Mouse (Mus musculus) embryonic facial prominence, embryonic 13.5 days (tissue): Measurements from ENCODE around the gene Gm3033. TPM values are rescaled to one million over a fixed set of nuclear protein-coding genes. Genes with fewer than 3 reads are reported as not detected.
"Not testable (repeated sequence)": the region's sequence is repeated elsewhere in the genome, so short reads cannot be mapped to it uniquely, and the experiment has no call there.

ENCODE experiments used
- ATAC-seq: fragments of 200-750 bp; cut with Nextera tagmentation; 2 replicates; pipeline ENCODE4 v1.8.0; 2017; ENCODE audit warnings: low read depth; ENCODE audit not compliant: insufficient number of reproducible peaks, insufficient read depth, low FRiP score, low TSS enrichment
- H3K27ac ChIP-seq: fragments of 300-500 bp; sonication (generic); 2 replicates; pipeline ENCODE4 v1.5.1; 2015; ENCODE audit warnings: moderate library complexity, mild to moderate bottlenecking, inconsistent platforms
- H3K27me3 ChIP-seq: fragments of 300-500 bp; sonication (generic); 2 replicates; pipeline ENCODE4 v1.6.1; 2015; ENCODE audit warnings: mild to moderate bottlenecking, inconsistent platforms
- H3K36me3 ChIP-seq: fragments of 300-500 bp; sonication (generic); 2 replicates; pipeline ENCODE4 v1.6.1; 2015; ENCODE audit warnings: mild to moderate bottlenecking, inconsistent platforms
- H3K4me1 ChIP-seq: fragments of 300-500 bp; sonication (generic); 2 replicates; pipeline ENCODE4 v1.6.1; 2015; ENCODE audit warnings: inconsistent platforms
- H3K4me2 ChIP-seq: fragments of 300-500 bp; sonication (generic); 2 replicates; pipeline ENCODE4 v1.6.1; 2015; ENCODE audit warnings: moderate library complexity, mild to moderate bottlenecking, inconsistent platforms
- H3K4me3 ChIP-seq: fragments of 300-500 bp; sonication (generic); 2 replicates; pipeline ENCODE4 v1.5.1; 2015; ENCODE audit warnings: mild to moderate bottlenecking, inconsistent platforms
- H3K9ac ChIP-seq: fragments of 300-500 bp; sonication (generic); 2 replicates; pipeline ENCODE4 v1.6.1; 2015; ENCODE audit warnings: mild to moderate bottlenecking, inconsistent platforms
- H3K9me3 ChIP-seq: fragments of 300-500 bp; sonication (generic); 2 replicates; pipeline ENCODE4 v1.6.1; 2016; ENCODE audit warnings: inconsistent platforms
- WGBS: fragments of 180-500 bp; shearing (Covaris S2); methylation state at CpG from one replicate; pipeline ENCODE4 v1.1.7; 2015; ENCODE audit warnings: mixed read lengths; 5-methylcytosine and 5-hydroxymethylcytosine counted together
- polyA plus RNA-seq: library from polyadenylated mRNA; unstranded; fragments of >200 nt; fragmentation: Nextera tagmentation; extraction: Ambion mirVana; gene quantifications from 2 replicates; pipeline ENCODE4 v1.2.1, GENCODE M21; 2015

Gm3033 gene
- polyA plus RNA-seq = 0.20 TPM in 1 of 2 replicates, not detected in the other

- H3K27ac ChIP-seq, H3K27me3 ChIP-seq, H3K4me2 ChIP-seq, H3K4me1 ChIP-seq, H3K4me3 ChIP-seq, ATAC-seq, H3K9ac ChIP-seq, H3K36me3 ChIP-seq, H3K9me3 ChIP-seq: not testable (repeated sequence)
- WGBS = no CpG with 5 or more reads among the region's 2 CpGs
Measured at GRCm38 (mm10) chr14:3845945-3846344, at the start of gene Gm3033. Gene Gm3033 (plus strand): TSS chr14:3846245.

- ATAC-seq, H3K9ac ChIP-seq, H3K4me2 ChIP-seq, H3K27me3 ChIP-seq, H3K4me1 ChIP-seq, H3K9me3 ChIP-seq, H3K27ac ChIP-seq, H3K36me3 ChIP-seq, H3K4me3 ChIP-seq: not testable (repeated sequence)
- WGBS = no CpG with 5 or more reads among the region's 31 CpGs
Measured at GRCm38 (mm10) chr14:3809774-3810173, 36.3 kb upstream of the Gm3033 start, which contains the start of gene Gm3002. Gene Gm3002 (plus strand): TSS chr14:3810074.

DNA sequence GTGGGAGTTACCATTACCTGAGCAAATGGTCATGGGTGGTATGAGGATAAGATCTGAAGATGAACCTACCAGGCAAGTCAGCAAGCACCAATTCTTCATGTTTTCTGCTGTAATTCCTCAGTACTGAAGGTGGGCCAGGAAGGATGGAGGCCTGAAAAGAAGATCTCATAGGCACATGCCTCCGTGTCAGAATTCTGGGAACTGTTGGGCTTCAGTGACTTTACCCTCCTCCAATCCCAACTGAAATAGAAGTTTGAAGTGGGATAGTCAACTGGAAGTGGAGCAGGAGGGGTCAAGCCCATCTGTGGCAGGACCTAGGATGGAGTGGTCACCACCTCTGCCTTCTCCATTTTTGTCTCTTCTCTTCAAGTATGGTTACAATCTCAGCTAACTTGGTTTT, 37.8 kb downstream of the Gm3033 start, which contains the start of gene Gm2916:
Gm2916 (plus strand) TSS at position 301 of the 400 bp plus-strand sequence.
- H3K4me3 ChIP-seq, H3K4me2 ChIP-seq, H3K36me3 ChIP-seq, H3K27ac ChIP-seq, H3K9me3 ChIP-seq, H3K9ac ChIP-seq, H3K4me1 ChIP-seq, ATAC-seq, H3K27me3 ChIP-seq: not testable (repeated sequence)
- WGBS = no CpG with 5 or more reads among the region's 1 CpGs

Other genes with a start within 250 kb of the Gm3033 start
- not detected in 2 replicates for gene Gm3012, start 211.7 kb upstream of the Gm3033 start, polyA plus RNA-seq
- gene Gm3020, start 194.2 kb upstream of the Gm3033 start, polyA plus RNA-seq = 1.0 and 1.6 TPM in 2 replicates
- gene Gm3043, start 157.5 kb upstream of the Gm3033 start, polyA plus RNA-seq = not detected in 2 replicates
- gene Gm3002, start 36.2 kb upstream of the Gm3033 start, polyA plus RNA-seq = 0.19 and 0.24 TPM in 2 replicates
- not detected in 2 replicates for gene Gm2916, start 37.9 kb downstream of the Gm3033 start, polyA plus RNA-seq
- not detected in 2 replicates for gene Gm3029, start 85.5 kb downstream of the Gm3033 start, polyA plus RNA-seq
- gene Gm3095, start 117.3 kb downstream of the Gm3033 start, polyA plus RNA-seq = not detected in 2 replicates
- gene Gm3099, start 152.1 kb downstream of the Gm3033 start, polyA plus RNA-seq = not detected in 2 replicates
- gene Gm5796, start 177.7 kb downstream of the Gm3033 start, polyA plus RNA-seq = 0.28 and 0.65 TPM in 2 replicates
- gene Gm3115, start 237.9 kb downstream of the Gm3033 start, polyA plus RNA-seq = not detected in 2 replicates